ENCODE assay signal across 19 mouse cellular contexts in the genomic region with DNA sequence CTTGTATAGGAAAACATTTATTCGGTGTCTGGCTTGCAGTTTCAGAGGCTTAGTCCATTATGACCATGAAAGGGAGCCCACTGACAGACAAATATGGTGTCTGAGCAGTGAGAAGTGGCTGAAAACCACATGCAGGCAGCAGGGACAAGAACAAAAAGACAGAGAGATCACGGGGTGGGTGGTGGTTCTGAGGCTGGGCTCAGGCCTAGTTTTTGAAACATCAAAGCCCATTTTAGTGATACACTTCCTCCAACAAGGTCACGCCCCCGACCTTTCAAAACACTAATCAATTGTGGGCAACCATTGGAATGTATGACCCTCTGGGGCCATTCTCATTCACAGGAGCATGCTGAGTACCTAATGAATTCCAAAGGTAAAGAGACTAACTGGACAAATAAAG.
DNase-seq lines count a peak whose midpoint lies in the region; ATAC-seq and TF ChIP-seq lines count a peak whose summit lies in the region.
"Had no signal": no experiment of that assay in that cellular context is flagged by ENCODE, and none has a peak within 500 bp of the region (broad histone marks: within the 10 kb centered on the region; RNA-seq: fewer than 3 reads in every experiment).

No protein-coding gene starts in this region.

- no peak overlapping the region for H3K4me2 ChIP-seq in forebrain, embryonic 13.5 days
- no peak overlapping the region for H3K4me2 ChIP-seq in forebrain, postnatal 0 days (ENCODE audit: low read depth)
- H3K4me2 ChIP-seq in embryonic facial prominence, embryonic 11.5 days (ENCODE audit: low read depth, low read length): no peak overlapping the region
- no peak overlapping the region for H3K4me2 ChIP-seq in stomach, postnatal 0 days (replicated peaks; ENCODE audit: low read depth)
- H3K4me2 ChIP-seq: embryonic facial prominence, embryonic 12.5 days; heart, embryonic 13.5 days; liver, embryonic 13.5 days had no signal

- DNase-seq in forebrain, postnatal 0 days: no peak
- peak; percentile 58 for DNase-seq in WW6 (ENCODE audit: low read depth, low spot score)
- peak; percentile 25 for DNase-seq in embryonic facial prominence, embryonic 11.5 days (ENCODE audit: low spot score)
- no peak for DNase-seq in layer of hippocampus, postnatal 10 days (ENCODE audit: low spot score in 2 of 2)
- no peak for DNase-seq in spleen, adult 18-20 months
- no peak for DNase-seq in stomach, postnatal 0 days (ENCODE audit: low spot score)
- DNase-seq: cerebellum, postnatal 10 days; heart, postnatal 36 days; kidney, adult 8-10 months; kidney, postnatal 4 days; left cerebral cortex, postnatal 4 days; liver, embryonic 13.5 days; thymus, adult 18-20 months had no signal

- no peak for TF ChIP-seq CTCF in forebrain, postnatal 0 days (IDR thresholded peaks at IDR 0.05; ENCODE audit: low read depth)
- no peak for TF ChIP-seq CTCF in ES-Bruce4 (IDR thresholded peaks at IDR 0.05; ENCODE audit: low read depth, low read length)
- TF ChIP-seq CTCF in stomach, postnatal 0 days (IDR thresholded peaks at IDR 0.05; ENCODE audit: low read depth): no peak

- TF ChIP-seq EP300 in ES-Bruce4 (IDR thresholded peaks at IDR 0.05; ENCODE audit: insufficient read depth, low read depth, low read length): peak; percentile 65; the same call in 1 of the 2 replicates
- no peak for TF ChIP-seq EP300 in stomach, postnatal 0 days (optimal IDR thresholded peaks at IDR 0.05)

- WGBS in forebrain, embryonic 13.5 days: 5% methylated on average over 4 of the region's 4 CpGs
- WGBS in forebrain, postnatal 0 days: 14% methylated on average over 4 of the region's 4 CpGs
- WGBS in embryonic facial prominence, embryonic 11.5 days: 19% methylated on average over 4 of the region's 4 CpGs
- 34% methylated on average over 4 of the region's 4 CpGs for WGBS in stomach, postnatal 0 days

- no peak overlapping the region for H3K9ac ChIP-seq in forebrain, embryonic 13.5 days
- H3K9ac ChIP-seq in forebrain, postnatal 0 days: no peak overlapping the region
- no peak overlapping the region for H3K9ac ChIP-seq in ES-Bruce4 (ENCODE audit: low read depth, poor library complexity, severe bottlenecking)
- no peak overlapping the region for H3K9ac ChIP-seq in embryonic facial prominence, embryonic 11.5 days (replicated peaks; ENCODE audit: low read length)
- H3K9ac ChIP-seq in stomach, postnatal 0 days (ENCODE audit: low read length): no peak overlapping the region
- H3K9ac ChIP-seq: embryonic facial prominence, embryonic 12.5 days; heart, embryonic 13.5 days; liver, embryonic 13.5 days had no signal

- no peak overlapping the region for H3K4me3 ChIP-seq in forebrain, embryonic 13.5 days
- H3K4me3 ChIP-seq in forebrain, postnatal 0 days (ENCODE audit: low read depth, low read length): no peak overlapping the region
- no peak overlapping the region for H3K4me3 ChIP-seq in ES-Bruce4 (ENCODE audit: low read depth, low read length)
- H3K4me3 ChIP-seq in embryonic facial prominence, embryonic 11.5 days (ENCODE audit: low read depth, low read length): no peak overlapping the region
- no peak overlapping the region for H3K4me3 ChIP-seq in stomach, postnatal 0 days (ENCODE audit: low read depth, low read length)
- H3K4me3 ChIP-seq: embryonic facial prominence, embryonic 12.5 days; heart, embryonic 13.5 days; liver, embryonic 13.5 days; megakaryocyte, embryonic 14.5 days had no signal

- peak; percentile 53 for ATAC-seq in forebrain, embryonic 13.5 days
- no peak for ATAC-seq in forebrain, postnatal 0 days
- no peak for ATAC-seq in embryonic facial prominence, embryonic 11.5 days (replicated peaks; ENCODE audit: insufficient number of reproducible peaks, low FRiP score, low TSS enrichment, low read depth)
- no peak for ATAC-seq in stomach, postnatal 0 days (ENCODE audit: low FRiP score, low TSS enrichment)
- ATAC-seq: lung, postnatal 0 days had no signal

- no peaks in the 10 kb centered on the region for H3K9me3 ChIP-seq in forebrain, embryonic 13.5 days (replicated peaks)
- no peaks in the 10 kb centered on the region for H3K9me3 ChIP-seq in forebrain, postnatal 0 days (ENCODE audit: low read length)
- no peaks in the 10 kb centered on the region for H3K9me3 ChIP-seq in ES-Bruce4 (replicated peaks; ENCODE audit: control insufficient read depth, insufficient read depth, low read length, poor library complexity, severe bottlenecking)
- H3K9me3 ChIP-seq in embryonic facial prominence, embryonic 11.5 days (replicated peaks; ENCODE audit: control insufficient read depth, low read length): no peaks in the 10 kb centered on the region
- H3K9me3 ChIP-seq in stomach, postnatal 0 days (ENCODE audit: control insufficient read depth, low read length): no peaks in the 10 kb centered on the region
- H3K9me3 ChIP-seq: embryonic facial prominence, embryonic 12.5 days; heart, embryonic 13.5 days; liver, embryonic 13.5 days; megakaryocyte, embryonic 14.5 days had no signal

- no peaks in the 10 kb centered on the region for H3K36me3 ChIP-seq in forebrain, embryonic 13.5 days (ENCODE audit: poor library complexity, severe bottlenecking)
- H3K36me3 ChIP-seq in forebrain, postnatal 0 days (ENCODE audit: insufficient read depth): no peaks in the 10 kb centered on the region
- no peaks in the 10 kb centered on the region for H3K36me3 ChIP-seq in ES-Bruce4 (ENCODE audit: control insufficient read depth, insufficient read depth, low read length, poor library complexity, severe bottlenecking)
- H3K36me3 ChIP-seq in embryonic facial prominence, embryonic 11.5 days (replicated peaks; ENCODE audit: control insufficient read depth, insufficient read depth, low read depth, low read length): no peaks in the 10 kb centered on the region
- H3K36me3 ChIP-seq in stomach, postnatal 0 days (ENCODE audit: control insufficient read depth, insufficient read depth, low read length): no peaks in the 10 kb centered on the region
- H3K36me3 ChIP-seq: embryonic facial prominence, embryonic 12.5 days; heart, embryonic 13.5 days; liver, embryonic 13.5 days had no signal

- H3K4me1 ChIP-seq in forebrain, embryonic 13.5 days: no peaks in the 10 kb centered on the region
- no peaks in the 10 kb centered on the region for H3K4me1 ChIP-seq in forebrain, postnatal 0 days (ENCODE audit: insufficient read depth)
- peaks cover 3% of the 10 kb centered on the region for H3K4me1 ChIP-seq in ES-Bruce4 (ENCODE audit: control insufficient read depth, insufficient read depth, low read length)
- no peaks in the 10 kb centered on the region for H3K4me1 ChIP-seq in embryonic facial prominence, embryonic 11.5 days (ENCODE audit: control insufficient read depth, insufficient read depth, low read length)
- H3K4me1 ChIP-seq in stomach, postnatal 0 days (replicated peaks; ENCODE audit: control insufficient read depth, insufficient read depth): no peaks in the 10 kb centered on the region
- H3K4me1 ChIP-seq: embryonic facial prominence, embryonic 12.5 days; heart, embryonic 13.5 days; liver, embryonic 13.5 days; megakaryocyte, embryonic 14.5 days had no signal

- no peak for TF ChIP-seq POLR2A in ES-Bruce4 (IDR thresholded peaks at IDR 0.05; ENCODE audit: insufficient read depth, low read length)

- H3K27me3 ChIP-seq in forebrain, embryonic 13.5 days: no peaks in the 10 kb centered on the region
- H3K27me3 ChIP-seq in forebrain, postnatal 0 days (ENCODE audit: insufficient read depth, low read length): no peaks in the 10 kb centered on the region
- H3K27me3 ChIP-seq in ES-Bruce4 (ENCODE audit: control insufficient read depth, insufficient read depth, low read length, poor library complexity, severe bottlenecking): no peaks in the 10 kb centered on the region
- H3K27me3 ChIP-seq in embryonic facial prominence, embryonic 11.5 days (ENCODE audit: control insufficient read depth, insufficient read depth, low read length): no peaks in the 10 kb centered on the region
- no peaks in the 10 kb centered on the region for H3K27me3 ChIP-seq in stomach, postnatal 0 days (ENCODE audit: control insufficient read depth, insufficient read depth, low read length)
- H3K27me3 ChIP-seq: embryonic facial prominence, embryonic 12.5 days; heart, embryonic 13.5 days; liver, embryonic 13.5 days; megakaryocyte, embryonic 14.5 days had no signal

- H3K27ac ChIP-seq in forebrain, embryonic 13.5 days: no peak overlapping the region
- H3K27ac ChIP-seq in forebrain, postnatal 0 days (ENCODE audit: low read depth, low read length): no peak overlapping the region
- H3K27ac ChIP-seq in ES-Bruce4 (ENCODE audit: insufficient read depth, low read length): no peak overlapping the region
- no peak overlapping the region for H3K27ac ChIP-seq in embryonic facial prominence, embryonic 11.5 days (replicated peaks; ENCODE audit: low read depth, low read length)
- H3K27ac ChIP-seq in stomach, postnatal 0 days (replicated peaks): no peak overlapping the region
- H3K27ac ChIP-seq: embryonic facial prominence, embryonic 12.5 days; heart, embryonic 13.5 days; liver, embryonic 13.5 days had no signal

Comparison
In these comparisons a context has a peak if more than half of its experiments do, and no peak if none do; other contexts are left out.
1. DNase-seq: peak in WW6 (single experiment) and embryonic facial prominence, embryonic 11.5 days (single experiment); none in forebrain, postnatal 0 days (single experiment), layer of hippocampus, postnatal 10 days (0 of 2), spleen, adult 18-20 months (0 of 2) and stomach, postnatal 0 days (single experiment).